Mouse (Mus musculus): ENCODE results near the gene Prpf8. TPM values are rescaled to one million over a fixed set of nuclear protein-coding genes. Genes with fewer than 3 reads are reported as not detected.

Gene Prpf8
- total RNA-seq (2023) = 201 TPM

DNA sequence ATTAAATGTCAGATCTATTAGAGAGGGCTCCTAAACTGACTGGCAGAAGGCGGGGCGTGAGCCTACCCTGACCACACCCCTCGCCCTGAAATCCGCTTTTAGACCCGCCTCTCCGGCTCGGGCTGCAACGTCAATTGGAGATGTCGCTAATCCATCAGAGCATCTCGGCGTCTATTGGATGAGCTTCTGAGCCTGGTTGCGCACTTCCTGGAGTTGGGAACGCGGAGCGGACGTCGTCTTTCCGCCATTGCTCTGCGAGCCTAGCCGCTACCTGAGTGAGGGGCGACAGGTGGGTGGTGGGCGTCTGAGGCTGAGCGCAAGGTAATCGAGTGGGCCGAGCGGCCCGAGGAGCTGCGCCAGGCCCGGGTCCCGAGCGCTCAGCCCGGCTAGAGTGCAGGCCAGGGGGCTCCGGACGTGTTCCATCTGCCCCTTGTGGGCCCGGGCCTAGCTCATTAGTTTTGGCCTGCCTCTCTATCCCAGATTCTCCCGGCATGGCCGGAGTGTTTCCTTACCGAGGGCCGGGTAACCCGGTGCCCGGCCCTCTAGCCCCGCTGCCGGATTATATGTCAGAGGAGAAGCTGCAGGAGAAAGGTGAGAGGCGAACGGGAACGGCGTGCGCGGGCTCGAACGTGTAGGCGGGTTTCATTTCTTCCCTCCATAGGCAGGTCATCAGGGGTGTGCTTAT is at the start of gene Prpf8:
Gene Prpf8, plus strand, starts transcription at position 216 of the 685 bp plus-strand sequence.

DNA sequence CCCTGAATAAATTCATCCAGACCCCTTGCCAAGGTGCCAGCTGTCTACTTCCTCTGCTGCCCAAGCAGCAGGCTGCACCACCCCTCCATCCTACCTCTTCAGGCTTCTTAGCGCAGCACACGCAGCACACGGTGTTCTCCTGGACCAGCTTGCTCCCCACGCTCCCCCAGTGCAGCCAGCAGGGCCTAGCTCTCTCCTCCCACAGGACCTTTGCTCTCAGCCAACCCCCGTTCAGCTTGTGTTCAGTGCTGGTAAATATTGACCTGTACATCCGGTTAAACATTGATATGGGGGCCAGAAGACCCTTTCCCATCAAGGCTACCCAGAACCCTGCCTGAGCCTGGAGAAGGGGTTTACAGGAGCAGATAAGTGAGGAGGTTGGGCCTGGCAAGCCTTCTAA is 47.3 kb upstream of the Prpf8 start, which contains the start of gene Serpinf2:
Gene Serpinf2, minus strand, starts transcription at position 229 of the 400 bp plus-strand sequence.

DNA sequence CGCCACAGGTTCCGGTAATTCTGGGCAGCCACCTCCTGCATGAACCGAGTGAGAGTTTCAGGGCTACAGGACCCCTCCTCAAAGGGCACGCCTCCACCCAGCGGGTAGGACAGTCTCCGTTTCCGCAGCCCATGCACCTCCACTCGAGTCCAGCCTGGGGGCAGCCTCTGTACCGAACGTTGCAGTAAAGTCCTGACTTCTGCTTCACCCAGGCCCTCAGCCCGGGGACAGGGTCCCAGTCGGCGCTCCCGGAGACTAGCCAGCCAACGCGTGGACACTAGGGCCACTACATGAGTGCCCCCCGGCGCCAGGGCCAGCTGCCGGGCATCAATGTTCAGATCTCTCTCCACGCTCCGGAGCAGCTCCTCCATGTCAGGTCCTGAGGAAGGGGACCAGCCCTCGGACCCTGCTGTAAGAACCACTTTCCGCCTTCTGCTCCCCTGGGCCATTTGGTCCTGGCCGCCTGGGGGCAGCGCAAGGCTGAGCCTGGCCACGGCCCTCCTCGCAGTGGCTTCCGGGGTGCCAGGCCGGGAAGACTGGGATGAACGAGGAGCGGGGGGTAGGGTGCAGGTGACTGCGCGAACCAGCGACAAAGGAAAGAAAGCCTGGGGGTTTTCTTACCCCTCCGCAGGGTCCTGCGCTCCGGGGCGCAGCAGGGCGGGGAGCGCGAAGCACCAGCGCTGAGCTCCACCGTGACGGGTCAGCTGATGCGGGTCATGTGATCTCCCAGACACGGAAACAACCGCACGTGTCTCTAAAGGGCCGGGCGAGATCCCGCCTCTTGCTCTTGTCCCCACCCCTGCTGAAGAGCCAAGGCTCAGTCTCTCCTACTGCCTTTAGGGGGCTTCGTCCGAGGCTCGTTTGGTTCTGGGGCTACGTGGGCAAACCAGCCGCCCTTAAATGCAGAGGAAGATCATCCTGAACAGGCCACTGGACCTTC is 32.4 kb upstream of the Prpf8 start, which contains the start of gene Wdr81:
Gene Wdr81, minus strand, starts transcription at position 727 of the 940 bp plus-strand sequence.

DNA sequence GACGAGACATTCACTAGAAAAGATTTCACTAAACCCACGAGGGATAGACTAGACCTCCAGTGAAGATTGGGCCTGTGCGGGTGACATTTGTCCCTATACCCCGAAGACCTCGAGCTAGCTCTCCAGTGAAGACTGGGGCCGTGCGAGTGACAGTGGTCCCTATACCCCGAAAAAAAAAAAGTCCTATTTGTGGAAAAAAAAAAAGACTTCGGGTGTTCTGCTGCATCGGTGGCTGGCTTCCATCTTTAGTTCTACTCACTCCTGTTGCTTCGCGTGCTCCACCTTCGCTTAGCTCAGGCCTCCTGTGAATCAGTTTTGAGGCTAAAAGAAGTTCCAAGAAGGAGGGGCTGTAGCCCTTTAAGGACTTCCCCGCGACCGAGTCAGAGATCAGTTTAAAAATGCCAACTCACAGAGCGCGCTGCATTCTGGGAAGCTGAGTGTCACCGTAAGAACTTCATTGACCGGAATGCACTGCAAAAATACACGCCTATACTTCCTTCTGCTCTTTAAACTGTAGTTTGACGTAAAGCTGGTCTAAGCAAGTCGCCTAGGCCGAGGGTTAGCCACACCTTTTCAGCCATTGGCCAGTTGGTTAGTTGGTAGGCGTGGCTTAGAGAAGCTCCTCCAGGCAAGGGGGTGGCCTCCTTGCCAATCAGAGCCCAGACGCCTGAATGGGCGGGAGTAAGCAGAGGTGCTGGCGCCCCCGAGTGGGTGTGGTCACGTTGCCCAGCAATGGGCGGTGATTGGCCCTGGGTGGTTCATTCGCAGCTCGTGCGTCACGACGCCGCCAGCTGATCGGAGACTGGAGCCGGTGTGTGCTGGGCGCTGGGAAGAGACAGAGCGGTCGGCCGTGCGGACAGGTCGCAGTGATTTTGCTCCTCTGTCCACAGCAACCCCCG is 25.5 kb upstream of the Prpf8 start, which contains the start of gene Tlcd2:
Gene Tlcd2, plus strand, starts transcription at position 872 of the 899 bp plus-strand sequence.

DNA sequence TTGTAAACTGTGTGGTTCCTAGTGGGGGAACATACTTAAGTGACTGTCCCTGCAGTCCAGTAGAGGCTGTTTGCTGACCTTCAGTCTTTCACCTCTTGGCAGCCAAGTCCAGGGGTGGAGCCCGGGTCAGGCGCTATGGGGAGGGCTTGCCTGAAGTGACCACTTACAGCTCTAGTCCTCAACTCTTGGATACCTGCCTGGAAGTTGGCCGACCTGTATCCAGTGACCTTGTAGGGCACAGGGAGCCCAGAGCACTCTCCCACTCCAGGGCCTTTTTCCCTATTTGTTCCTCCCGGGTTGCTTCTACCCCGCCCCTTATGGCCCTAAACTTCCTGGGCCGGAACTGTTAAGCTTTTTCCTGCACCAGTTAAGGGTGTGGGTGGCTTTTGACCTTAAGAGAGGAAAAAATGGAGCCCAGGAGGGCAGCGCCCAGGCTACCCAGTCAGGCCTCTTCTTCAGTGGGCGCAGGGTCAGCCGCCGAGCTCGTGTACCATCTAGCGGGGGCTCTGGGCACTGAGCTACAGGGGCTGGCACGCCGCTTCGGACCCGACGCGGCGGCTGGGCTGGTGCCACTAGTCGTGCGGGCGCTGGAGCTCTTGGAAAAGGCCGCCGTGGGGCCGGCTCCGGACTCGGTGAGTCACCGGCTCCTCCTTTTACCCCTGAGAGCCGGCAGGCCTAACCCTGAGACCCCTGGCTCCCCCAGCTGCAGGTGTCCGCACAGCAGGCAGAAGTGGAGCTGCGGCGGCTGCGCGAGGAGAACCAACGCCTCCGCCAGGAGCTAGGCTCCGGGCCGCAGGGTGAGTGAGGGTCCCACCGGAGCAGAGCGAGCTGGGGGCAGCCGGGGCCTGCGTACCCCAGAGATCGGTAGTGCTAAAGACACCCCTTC is 23.4 kb downstream of the Prpf8 start, which contains the start of gene Rilp:
Gene Rilp, plus strand, starts transcription at position 354 of the 886 bp plus-strand sequence.

GRCm38 (mm10) chr11:75513336-75513735 is 26.7 kb downstream of the Prpf8 start, which contains the start of gene Scarf1:
Gene Scarf1, plus strand, starts transcription at chr11:75513540.

GRCm38 (mm10) chr11:75531469-75532242 is 45.0 kb downstream of the Prpf8 start, which contains the start of gene Slc43a2:
Gene Slc43a2, plus strand, starts transcription at chr11:75531694.

Other genes with a start within 250 kb of the Prpf8 start
- 193 TPM for gene Rpa1, start 138.5 kb upstream of the Prpf8 start, total RNA-seq (2023)
- gene Smyd4, start 138.4 kb upstream of the Prpf8 start, total RNA-seq (2023) = 15.9 TPM
- not detected for gene Serpinf1, start 64.1 kb upstream of the Prpf8 start, total RNA-seq (2023)
- gene Serpinf2, start 47.2 kb upstream of the Prpf8 start, total RNA-seq (2023) = not detected
- 24.4 TPM for gene Wdr81, start 32.1 kb upstream of the Prpf8 start, total RNA-seq (2023)
- gene Tlcd2, start 25.1 kb upstream of the Prpf8 start, total RNA-seq (2023) = 1.8 TPM
- gene Rilp, start 23.3 kb downstream of the Prpf8 start, total RNA-seq (2023) = not detected
- 0.21 TPM for gene Scarf1, start 26.7 kb downstream of the Prpf8 start, total RNA-seq (2023)
- gene Slc43a2, start 44.9 kb downstream of the Prpf8 start, total RNA-seq (2023) = 61.9 TPM
- 205 TPM for gene Pitpna, start 101.3 kb downstream of the Prpf8 start, total RNA-seq (2023)
- 105 TPM for gene Inpp5k, start 144.2 kb downstream of the Prpf8 start, total RNA-seq (2023)
- gene Myo1c, start 163.7 kb downstream of the Prpf8 start, total RNA-seq (2023) = 16.5 TPM
- gene Crk, start 192.4 kb downstream of the Prpf8 start, total RNA-seq (2023) = 53.1 TPM
- gene Ywhae, start 246.1 kb downstream of the Prpf8 start, total RNA-seq (2023) = 167 TPM